Mouse (Mus musculus) thymus, postnatal 36 days (tissue): Measurements from ENCODE around the gene Xirp2.
"Not testable (repeated sequence)": the region's sequence is repeated elsewhere in the genome, so short reads cannot be mapped to it uniquely, and the experiment has no call there.

Source experiments
- DNase-seq, 2 experiments: peaks; one replicate each; pipeline ENCODE4 v3.0.0; 2022; ENCODE audit warnings: mixed read lengths in 2 of 2

Gene Xirp2

GRCm38 (mm10) chr2:67445780-67446179 is at the start of gene Xirp2:
Gene Xirp2 (plus strand): TSS chr2:67446002.
- DNase-seq, result no peak

GRCm38 (mm10) chr2:67413425-67413824 is 32.4 kb upstream of the Xirp2 start, which contains the start of gene Gm21830:
Gene Gm21830 (plus strand): TSS chr2:67413725.
- DNase-seq, result not testable (repeated sequence)

DNA sequence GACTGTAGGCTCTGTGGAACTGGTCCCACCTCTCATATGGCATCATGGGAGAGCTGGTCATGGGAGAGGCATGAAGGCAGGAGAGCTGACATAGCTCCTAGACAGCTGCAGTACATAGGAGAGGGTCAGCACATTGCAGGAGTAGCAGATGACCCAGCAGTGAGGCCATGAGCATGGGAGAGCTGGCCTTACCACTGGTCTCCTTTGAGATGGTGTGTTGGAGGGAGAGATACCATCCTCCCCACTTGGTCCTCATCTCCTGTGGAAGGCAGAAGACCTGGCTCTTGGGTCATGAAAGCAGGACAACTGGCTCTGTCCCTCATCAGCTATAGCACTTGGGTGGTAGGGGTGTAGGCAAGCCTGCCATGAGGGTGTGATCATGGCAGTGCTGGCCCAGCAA is 24.9 kb upstream of the Xirp2 start:
- DNase-seq, result no peak

DNA sequence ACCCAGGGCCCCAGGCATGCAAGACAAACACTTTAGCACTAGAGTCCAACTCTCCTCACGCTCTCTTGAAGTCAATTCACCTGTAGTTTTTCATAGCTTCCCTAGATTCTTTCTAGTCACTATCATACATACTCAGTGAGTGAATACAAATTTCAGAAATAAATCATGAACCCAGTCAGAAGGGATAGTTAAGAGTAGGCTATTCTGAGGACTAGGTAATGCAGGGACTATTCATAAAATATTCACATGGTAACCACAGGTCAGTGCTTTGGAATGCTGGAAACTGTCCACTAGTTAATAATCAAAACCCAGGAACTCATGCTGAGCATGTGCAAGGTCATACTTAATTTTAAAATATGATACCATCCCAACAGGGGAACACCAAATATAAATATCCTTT is 23.0 kb upstream of the Xirp2 start:
- no peak for DNase-seq

- DNase-seq, result no peak
Measured at GRCm38 (mm10) chr2:67433081-67433480, 12.7 kb upstream of the Xirp2 start, which contains the start of gene Gm26727. Gene Gm26727 (minus strand): TSS chr2:67433181.

DNA sequence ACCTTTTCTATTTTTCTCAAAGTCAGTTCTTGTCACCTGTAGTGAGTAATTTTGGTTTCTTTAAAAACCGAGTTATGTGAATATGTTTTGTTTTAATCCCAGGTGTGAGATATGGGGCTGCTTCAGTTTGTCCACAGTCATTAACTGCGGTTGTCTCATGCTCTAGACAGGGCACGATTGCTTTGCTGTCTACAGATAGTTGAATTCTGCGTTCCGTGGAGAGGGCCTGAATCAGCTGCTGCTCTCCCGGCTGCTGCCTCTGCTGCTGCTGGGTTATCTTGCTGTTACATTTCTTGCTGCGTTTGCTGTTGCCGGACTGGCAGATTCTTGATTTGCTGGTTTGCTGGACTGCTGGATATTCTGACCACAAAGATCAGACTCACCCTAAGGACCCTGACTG is 7.5 kb upstream of the Xirp2 start:
- no peak for DNase-seq

DNA sequence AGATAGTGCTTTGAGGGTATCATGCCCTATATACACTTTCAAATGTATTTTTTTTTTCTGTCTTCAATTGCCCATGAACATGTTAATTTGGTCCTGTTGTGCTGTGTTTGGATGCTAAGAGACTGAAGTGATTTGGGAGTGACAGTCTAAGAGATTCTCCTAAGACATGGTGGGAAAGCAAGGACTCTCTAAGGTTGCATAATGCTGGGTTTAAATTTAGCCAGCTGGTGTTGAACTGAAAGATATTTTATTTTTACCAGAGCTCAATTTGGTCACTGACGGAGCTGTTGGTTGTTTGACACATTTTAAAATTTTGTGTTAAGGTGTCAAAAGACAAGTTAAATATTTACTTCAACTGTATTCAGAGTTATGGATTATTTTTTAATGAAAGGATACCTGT is 970 bp downstream of the Xirp2 start:
- DNase-seq, result no peak

DNA sequence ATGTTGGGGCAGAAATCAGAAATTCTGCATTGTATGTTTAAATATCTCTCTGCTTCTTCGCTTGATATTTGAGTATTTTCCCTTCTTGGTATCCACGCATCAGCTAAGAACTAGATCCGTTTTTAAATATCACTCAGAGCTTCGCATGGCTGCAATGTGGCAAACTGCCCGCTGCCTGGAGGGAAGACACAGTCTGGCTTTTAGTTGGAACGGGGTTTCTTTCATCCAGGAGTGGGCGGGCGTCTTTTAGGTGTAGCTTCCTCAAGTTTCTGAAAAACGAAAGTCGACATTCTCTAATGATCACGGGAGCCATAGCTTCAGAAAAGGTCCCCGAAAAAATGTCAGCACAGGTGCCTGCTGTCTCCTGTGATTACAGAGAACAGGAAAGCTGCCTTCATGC is 1.4 kb downstream of the Xirp2 start:
- DNase-seq, result no peak

DNA sequence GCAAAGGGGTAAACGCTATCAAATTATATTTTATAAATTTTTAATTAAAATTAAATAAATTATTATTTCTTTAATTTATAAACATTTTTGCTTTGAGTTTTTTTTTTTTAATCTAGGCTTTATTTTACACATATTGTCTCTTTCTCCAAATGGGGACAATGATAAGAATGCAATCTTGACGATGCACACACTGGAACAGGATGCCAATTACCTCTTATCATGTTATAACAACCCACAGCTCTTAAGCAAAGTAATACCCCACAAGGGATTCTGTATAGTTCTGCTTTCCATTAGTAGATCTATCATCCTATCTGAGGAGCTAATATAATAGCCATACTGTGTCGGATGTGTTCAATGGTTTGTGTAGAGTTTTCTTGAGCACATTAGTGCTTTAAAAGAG is 15.1 kb downstream of the Xirp2 start:
- DNase-seq, result no peak

- DNase-seq, result no peak
Measured at GRCm38 (mm10) chr2:67467036-67467435, 21.2 kb downstream of the Xirp2 start.

- not testable (repeated sequence) for DNase-seq
Measured at GRCm38 (mm10) chr2:67470030-67470429, 24.2 kb downstream of the Xirp2 start.

DNA sequence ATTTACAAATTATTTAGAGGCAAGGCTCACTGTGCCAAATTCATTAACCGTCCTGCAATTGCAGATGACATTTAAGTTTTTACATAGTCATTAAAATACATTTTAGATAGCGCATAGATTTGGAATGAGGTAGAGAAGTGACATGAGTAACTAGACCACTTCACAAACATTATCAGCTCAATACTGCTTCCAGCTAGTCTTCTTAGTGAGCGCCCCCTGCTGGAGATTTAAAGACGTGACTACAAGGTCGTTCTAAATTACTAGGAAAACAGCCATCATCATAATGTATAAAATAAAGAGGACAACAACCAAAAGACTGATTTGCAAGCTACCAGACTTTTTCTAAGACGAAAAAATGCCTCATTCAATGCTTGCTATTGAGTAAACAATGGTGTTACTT is 32.0 kb downstream of the Xirp2 start:
- no peak for DNase-seq

DNA sequence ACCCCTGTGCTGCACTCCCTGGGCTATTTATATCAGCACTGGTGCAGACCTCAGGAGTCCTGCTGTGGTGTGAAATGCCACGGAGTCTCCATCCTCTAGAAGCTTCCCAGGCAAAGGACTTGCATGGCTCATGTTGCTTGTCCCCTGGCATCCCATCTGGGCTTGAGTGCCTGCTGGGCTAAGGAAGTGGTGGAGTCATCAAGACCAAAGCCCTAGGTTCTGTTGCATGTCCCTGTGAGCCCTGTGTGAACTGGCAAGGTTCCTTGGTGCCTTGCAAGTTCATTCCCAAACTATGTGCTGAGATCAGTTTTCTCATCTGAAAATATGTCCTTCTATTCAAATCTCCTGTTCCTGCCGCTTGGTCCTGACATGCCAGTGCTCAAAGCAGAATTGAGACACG is 35.2 kb downstream of the Xirp2 start:
- no peak for DNase-seq

DNA sequence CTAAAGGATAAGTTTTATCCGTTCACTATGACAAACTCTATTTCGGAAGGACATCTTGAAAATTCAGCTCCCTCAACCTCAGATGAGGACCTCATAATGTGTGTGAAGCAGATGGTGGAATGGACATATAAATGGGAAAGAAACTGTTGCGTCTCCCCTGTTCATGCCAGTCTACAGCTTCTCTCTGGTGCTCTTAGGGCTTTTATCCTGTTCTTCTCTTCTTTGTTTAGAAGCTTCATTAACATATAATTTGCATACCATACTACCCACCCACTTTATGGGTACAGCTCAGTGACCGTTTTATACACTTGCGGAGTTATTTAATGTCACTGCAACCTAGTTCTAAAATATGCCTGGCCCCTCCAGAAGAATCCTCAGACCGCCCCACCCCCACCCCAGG is 40.9 kb downstream of the Xirp2 start:
- no peak for DNase-seq

- DNase-seq, result no peak
Measured at GRCm38 (mm10) chr2:67487162-67487561, 41.4 kb downstream of the Xirp2 start.

DNA sequence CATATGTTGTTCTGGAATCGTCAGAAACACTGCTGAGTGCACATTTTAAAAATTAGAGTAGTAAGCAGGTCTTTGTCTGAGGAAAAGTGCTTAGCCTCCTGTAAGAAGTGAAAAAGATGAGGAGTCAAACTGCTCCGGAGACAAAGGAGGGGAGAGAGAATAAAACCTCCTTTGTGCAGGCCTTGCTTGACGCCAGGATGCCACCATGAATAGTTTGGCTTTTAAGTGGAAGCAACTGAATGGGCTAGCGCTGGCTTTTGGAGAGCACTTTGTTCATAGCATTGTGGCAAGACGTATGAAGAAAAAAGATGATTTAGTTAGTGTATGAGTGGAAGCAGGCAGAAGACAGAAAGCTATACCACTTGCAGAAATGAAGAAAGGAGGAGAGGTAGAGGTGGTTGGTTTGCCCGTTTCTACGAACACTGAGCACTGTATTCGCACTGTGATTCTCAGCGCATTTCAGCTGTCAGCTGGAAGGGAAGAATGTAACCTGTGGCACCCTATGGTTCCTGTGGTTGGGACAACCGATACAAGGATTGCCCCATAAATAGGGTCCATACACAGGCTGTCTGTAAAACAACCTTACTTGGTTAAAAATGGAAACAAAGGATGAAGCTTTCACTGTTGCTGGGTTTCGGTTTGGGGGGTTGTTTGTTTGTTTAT is 42.8 kb downstream of the Xirp2 start:
- DNase-seq, result no peak

- DNase-seq, result no peak
Measured at GRCm38 (mm10) chr2:67489128-67489492, 43.3 kb downstream of the Xirp2 start.

DNA sequence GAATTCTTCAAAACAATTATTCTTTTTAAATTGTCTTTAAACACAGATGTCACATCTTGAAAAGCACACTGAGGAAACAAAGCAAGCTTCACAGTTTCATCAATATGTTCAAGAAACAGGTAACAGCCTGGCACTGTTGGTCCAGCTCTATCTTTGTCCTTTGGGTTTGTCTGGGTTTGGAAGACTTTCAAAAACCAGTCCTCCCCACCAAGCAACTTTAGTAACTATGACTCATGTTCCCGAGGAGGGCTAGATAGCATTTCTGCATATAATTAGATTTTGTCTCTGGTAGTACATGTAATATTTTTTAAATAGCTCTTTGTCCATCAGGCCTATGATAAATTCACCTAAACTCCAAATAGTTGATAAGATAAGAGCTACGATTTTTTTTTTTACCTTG is 59.7 kb downstream of the Xirp2 start:
- DNase-seq, result no peak

- no peak for DNase-seq
Measured at GRCm38 (mm10) chr2:67516405-67516804, 70.6 kb downstream of the Xirp2 start.

DNA sequence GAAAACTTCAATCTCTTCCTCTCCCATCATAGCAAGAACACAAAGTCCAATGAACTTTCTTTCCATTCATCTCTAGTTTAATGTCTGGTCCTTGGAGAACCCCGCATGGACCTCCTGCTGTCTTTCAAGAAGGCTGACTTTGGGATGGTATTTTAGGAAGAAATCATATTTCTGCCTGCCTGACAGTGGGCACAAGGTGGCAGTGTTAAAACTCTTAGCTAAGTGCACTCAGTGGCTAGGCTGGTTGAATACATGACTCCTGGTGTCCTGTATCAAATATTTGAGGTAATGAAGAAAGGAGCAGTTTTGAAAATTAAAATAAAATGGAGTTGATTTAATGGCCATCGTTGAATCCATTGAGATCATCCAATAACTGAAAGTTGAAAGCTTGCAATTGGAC is 89.5 kb downstream of the Xirp2 start:
- DNase-seq, result no peak

- no peak for DNase-seq
Measured at GRCm38 (mm10) chr2:67539426-67539825, 93.6 kb downstream of the Xirp2 start.

- DNase-seq, result no peak
Measured at GRCm38 (mm10) chr2:67541957-67542696, 96.3 kb downstream of the Xirp2 start.

DNA sequence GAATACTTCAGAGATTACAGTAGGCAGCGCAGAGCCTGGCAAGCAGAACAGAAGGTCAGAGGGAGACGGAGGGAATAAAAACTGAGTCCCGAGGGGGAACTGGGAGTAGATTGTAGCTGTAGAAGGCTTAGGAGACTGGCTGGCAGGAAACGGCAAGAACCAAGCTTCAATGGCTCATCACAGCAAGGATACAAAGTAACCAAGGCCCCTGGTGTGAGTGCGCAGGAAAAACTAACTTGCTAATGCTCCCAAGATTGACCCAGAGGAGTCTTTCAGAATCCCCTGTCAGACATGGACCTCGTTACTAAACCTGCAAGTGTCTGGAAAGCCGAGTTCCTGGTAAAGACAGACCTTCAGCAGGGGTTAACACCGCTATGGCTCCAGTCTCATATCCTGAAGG is 98.6 kb downstream of the Xirp2 start:
- DNase-seq, result no peak

DNA sequence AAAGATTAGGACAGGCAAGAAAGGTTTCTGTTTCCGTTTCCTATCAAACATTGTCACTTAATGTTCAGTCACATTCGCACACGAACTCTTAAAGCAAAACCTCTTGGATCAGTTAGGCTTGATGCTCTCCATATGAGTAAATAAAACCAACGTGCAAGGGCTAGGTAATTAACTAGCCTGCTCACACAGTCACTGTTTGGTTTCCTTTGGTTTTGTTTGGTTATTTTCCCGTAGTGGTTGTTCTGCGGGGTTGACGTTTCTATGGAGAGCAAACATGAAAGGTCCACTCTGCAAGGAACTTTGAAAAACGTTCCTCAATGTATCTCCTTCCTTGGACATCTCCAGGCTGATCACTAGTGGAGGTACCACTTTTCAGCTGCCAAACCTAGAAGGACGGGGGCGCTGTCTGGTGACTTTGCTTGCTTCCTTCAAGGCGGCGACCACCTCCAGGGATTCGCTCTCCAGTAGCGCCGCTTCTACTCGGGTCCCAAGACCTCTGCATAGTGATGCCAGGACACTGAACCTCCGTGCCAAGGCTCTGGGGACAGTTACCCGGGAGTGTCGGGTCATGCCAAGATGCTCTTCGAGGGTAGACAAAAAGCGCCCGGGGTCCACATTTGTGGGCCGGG is 119.2 kb downstream of the Xirp2 start:
- DNase-seq, result no peak
